Mouse (Mus musculus): ENCODE results near the gene B4galnt1.

DNA sequence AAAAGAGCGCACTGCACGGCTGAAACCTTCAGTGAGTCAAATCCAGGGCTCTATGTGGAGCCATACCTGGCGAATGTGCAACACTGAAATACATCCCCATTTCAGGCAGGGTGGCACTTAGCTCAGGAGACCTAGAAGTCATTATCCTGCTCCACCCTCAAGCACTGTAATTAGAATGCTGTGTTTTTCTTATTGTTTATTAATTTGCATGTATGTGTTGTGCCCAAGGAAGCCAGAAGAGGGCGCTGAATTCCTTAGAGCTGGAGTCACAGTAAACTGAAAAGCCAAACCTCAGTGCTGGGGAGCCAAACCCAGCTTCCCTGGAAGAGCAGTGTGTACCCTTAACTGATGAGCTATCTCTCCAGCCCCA, 41.6 kb upstream of the B4galnt1 start:
- TF ChIP-seq CTCF (IDR thresholded peaks at IDR 0.05; ENCODE audit: low read depth) (peak; percentile 86), EP300 (optimal IDR thresholded peaks at IDR 0.05) (no peak)

Measured in stomach, postnatal 0 days (tissue).